Mouse (Mus musculus): Measurements from ENCODE around the gene Hdac4. TPM values are rescaled to one million over a fixed set of nuclear protein-coding genes. Genes with fewer than 3 reads are reported as not detected.

Gene Hdac4
- polyA plus RNA-seq, 1 experiment from 2014 or later, result 21.9 TPM

DNA sequence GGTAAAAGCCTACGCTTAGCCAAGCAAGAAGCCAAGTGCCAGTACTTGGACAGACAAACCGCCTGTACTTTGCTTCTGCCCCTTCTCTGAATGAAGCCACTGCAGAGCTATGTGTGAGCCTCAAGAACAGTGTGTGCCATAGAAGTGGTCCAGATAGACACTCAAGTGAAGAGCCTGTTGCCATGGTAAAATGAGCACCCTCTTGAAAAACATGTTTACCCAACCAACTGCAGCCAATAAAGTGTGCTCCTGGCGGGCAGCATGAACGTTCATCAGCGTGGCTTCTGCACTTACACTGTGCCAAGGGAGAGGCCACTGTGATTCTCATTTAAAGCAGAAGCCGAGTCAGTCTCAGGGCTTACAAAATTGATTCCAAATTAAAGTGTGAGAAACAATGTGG, 165.0 kb downstream of the Hdac4 start:
- H3K27ac ChIP-seq (ENCODE audit: low read depth, low read length), result no peak overlapping the region
- H3K4me3 ChIP-seq (ENCODE audit: low read depth, low read length), result no peak overlapping the region
- no peak overlapping the region for H3K9ac ChIP-seq (ENCODE audit: low read length)
- peaks cover 5% of the 10 kb centered on the region; the same call in 1 of the 2 replicates for H3K36me3 ChIP-seq (ENCODE audit: control insufficient read depth, insufficient read depth, low read length)
- no peaks in the 10 kb centered on the region for H3K27me3 ChIP-seq (ENCODE audit: control insufficient read depth, insufficient read depth, low read length)
- H3K4me2 ChIP-seq, result no peak overlapping the region
- H3K4me1 ChIP-seq (ENCODE audit: control insufficient read depth, insufficient read depth, low read length), result peaks cover 2% of the 10 kb centered on the region; the same call in 1 of the 2 replicates
- ATAC-seq (ENCODE audit: low FRiP score), result no peak
- DNase-seq (ENCODE audit: low spot score, missing footprints), result no peak
- H3K9me3 ChIP-seq (ENCODE audit: control insufficient read depth, low read length), result no peaks in the 10 kb centered on the region
- 86% methylated on average over 6 of the region's 6 CpGs for WGBS

DNA sequence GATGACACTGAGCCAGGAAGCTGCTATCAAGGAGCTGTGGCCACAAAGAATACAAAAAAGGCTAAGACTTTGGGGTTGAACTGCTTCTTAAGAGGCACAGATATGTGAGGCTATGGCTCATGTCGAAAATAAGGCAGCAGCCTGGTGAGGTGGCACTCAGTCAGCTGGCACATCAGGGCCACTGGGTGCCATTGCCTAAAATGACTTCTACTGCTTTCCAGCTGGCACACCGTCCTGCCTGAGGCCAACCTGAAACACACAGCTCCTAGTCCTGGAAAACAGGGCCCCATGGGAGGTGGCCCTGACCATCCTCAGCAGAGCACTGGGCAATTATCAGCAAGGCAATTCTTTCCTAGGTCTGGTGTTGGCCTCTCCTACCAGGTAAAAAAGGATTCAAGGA, 167.3 kb downstream of the Hdac4 start:
- DNase-seq (ENCODE audit: low spot score, missing footprints), result no peak
- Histone ChIP-seq H3K4me1 (ENCODE audit: control insufficient read depth, insufficient read depth, low read length) (no peaks in the 10 kb centered on the region), H3K4me2 (no peak overlapping the region), H3K36me3 (ENCODE audit: control insufficient read depth, insufficient read depth, low read length) (peaks cover 5% of the 10 kb centered on the region; the same call in 1 of the 2 replicates), H3K9me3 (ENCODE audit: control insufficient read depth, low read length) (no peaks in the 10 kb centered on the region), H3K4me3 (ENCODE audit: low read depth, low read length) (no peak overlapping the region), H3K9ac (ENCODE audit: low read length) (no peak overlapping the region), H3K27ac (ENCODE audit: low read depth, low read length) (no peak overlapping the region), H3K27me3 (ENCODE audit: control insufficient read depth, insufficient read depth, low read length) (no peaks in the 10 kb centered on the region)
- WGBS, result 94% methylated on average over 2 of the region's 2 CpGs
- no peak for ATAC-seq (ENCODE audit: low FRiP score)

- Histone ChIP-seq H3K9me3 (ENCODE audit: control insufficient read depth, low read length) (no peaks in the 10 kb centered on the region), H3K27ac (ENCODE audit: low read depth, low read length) (no peak overlapping the region), H3K4me3 (ENCODE audit: low read depth, low read length) (no peak overlapping the region), H3K9ac (ENCODE audit: low read length) (no peak overlapping the region), H3K36me3 (ENCODE audit: control insufficient read depth, insufficient read depth, low read length) (peaks cover 5% of the 10 kb centered on the region; the same call in 1 of the 2 replicates), H3K4me1 (ENCODE audit: control insufficient read depth, insufficient read depth, low read length) (no peaks in the 10 kb centered on the region), H3K27me3 (ENCODE audit: control insufficient read depth, insufficient read depth, low read length) (no peaks in the 10 kb centered on the region), H3K4me2 (no peak overlapping the region)
- ATAC-seq (ENCODE audit: low FRiP score) (no peak), DNase-seq (ENCODE audit: low spot score, missing footprints) (no peak)
- 93% methylated on average over 3 of the region's 3 CpGs for WGBS
These were observed 169.1 kb downstream of the Hdac4 start for GRCm38 (mm10) chr1:92026351-92026750.

DNA sequence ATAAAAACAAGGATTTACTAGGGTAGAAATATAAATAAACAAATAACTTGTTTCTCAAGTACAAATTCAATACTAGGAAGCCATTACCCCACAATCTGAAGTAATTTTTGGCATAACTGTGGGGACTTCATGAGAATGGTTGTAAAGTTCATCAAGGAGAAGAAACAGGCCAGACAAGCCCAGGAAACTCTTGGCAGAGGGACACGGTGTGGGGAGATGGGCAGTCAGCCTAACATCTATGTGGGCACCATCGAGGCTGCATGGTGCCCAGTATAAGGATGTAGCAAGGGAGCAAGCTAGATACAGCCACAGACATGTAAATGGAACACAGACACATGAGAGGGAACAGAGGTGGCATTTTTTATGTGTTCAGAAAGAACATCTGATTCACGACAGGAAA, 171.6 kb downstream of the Hdac4 start:
- Histone ChIP-seq H3K4me3 (ENCODE audit: low read depth, low read length) (no peak overlapping the region), H3K27ac (ENCODE audit: low read depth, low read length) (no peak overlapping the region), H3K9me3 (ENCODE audit: control insufficient read depth, low read length) (no peaks in the 10 kb centered on the region), H3K9ac (ENCODE audit: low read length) (no peak overlapping the region), H3K4me1 (ENCODE audit: control insufficient read depth, insufficient read depth, low read length) (no peaks in the 10 kb centered on the region), H3K27me3 (ENCODE audit: control insufficient read depth, insufficient read depth, low read length) (no peaks in the 10 kb centered on the region), H3K4me2 (no peak overlapping the region), H3K36me3 (ENCODE audit: control insufficient read depth, insufficient read depth, low read length) (peaks cover 5% of the 10 kb centered on the region; the same call in 1 of the 2 replicates)
- ATAC-seq (ENCODE audit: low FRiP score) (no peak), DNase-seq (ENCODE audit: low spot score, missing footprints) (no peak)
- WGBS, result 92% methylated on average over 3 of the region's 3 CpGs

GRCm38 (mm10) chr1:92022009-92022408, 173.5 kb downstream of the Hdac4 start:
- H3K4me3 ChIP-seq (ENCODE audit: low read depth, low read length), result no peak overlapping the region
- 90% methylated on average over 4 of the region's 4 CpGs for WGBS
- H3K9me3 ChIP-seq (ENCODE audit: control insufficient read depth, low read length), result no peaks in the 10 kb centered on the region
- DNase-seq (ENCODE audit: low spot score, missing footprints) (no peak), ATAC-seq (ENCODE audit: low FRiP score) (no peak)
- no peaks in the 10 kb centered on the region for H3K27me3 ChIP-seq (ENCODE audit: control insufficient read depth, insufficient read depth, low read length)
- no peak overlapping the region for H3K9ac ChIP-seq (ENCODE audit: low read length)
- H3K4me1 ChIP-seq (ENCODE audit: control insufficient read depth, insufficient read depth, low read length), result no peaks in the 10 kb centered on the region
- H3K27ac ChIP-seq (ENCODE audit: low read depth, low read length), result no peak overlapping the region
- H3K36me3 ChIP-seq (ENCODE audit: control insufficient read depth, insufficient read depth, low read length), result peaks cover 5% of the 10 kb centered on the region; the same call in 1 of the 2 replicates
- no peak overlapping the region for H3K4me2 ChIP-seq

DNA sequence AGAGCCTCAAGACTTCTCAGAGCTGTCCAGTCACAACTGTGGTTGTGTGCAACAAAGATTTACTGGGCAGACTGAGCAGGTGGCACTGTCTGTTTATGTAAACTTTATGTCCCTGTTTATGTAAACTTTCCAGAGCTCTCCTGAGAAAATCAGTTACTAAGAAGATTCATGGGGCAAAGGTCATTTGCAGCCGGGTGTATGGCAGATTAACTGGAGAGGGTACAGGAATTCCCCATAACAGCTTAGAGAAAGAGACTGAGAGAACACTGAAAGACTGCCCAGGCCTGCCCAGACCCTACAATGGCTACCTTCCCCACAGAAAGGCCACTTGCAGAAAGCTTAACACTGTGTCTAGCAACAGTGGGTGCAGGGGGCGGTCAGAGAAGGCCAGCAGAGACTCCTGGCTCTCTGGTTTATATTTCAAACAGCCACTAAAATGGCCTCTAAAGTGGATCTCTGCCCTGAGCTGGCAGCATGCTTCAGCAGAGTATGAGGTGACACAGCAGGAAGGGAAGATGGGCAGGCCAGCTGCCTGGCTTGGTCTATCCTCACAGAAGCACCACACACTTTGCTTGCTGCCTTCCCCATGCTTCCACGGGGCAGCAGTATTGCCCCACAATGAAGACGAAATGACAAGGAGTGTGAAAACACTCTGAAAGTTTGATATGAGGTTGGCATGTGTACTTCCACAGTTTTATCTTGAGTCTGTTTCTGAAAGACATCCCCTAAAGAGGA, 179.4 kb downstream of the Hdac4 start:
- H3K4me3 ChIP-seq (ENCODE audit: low read depth, low read length), result no peak overlapping the region
- no peak overlapping the region for H3K4me2 ChIP-seq
- DNase-seq (ENCODE audit: low spot score, missing footprints), result no peak
- whole genome bisulfite sequencing, result 75% methylated on average over 4 of the region's 4 CpGs
- H3K27me3 ChIP-seq (ENCODE audit: control insufficient read depth, insufficient read depth, low read length), result no peaks in the 10 kb centered on the region
- H3K36me3 ChIP-seq (ENCODE audit: control insufficient read depth, insufficient read depth, low read length), result peaks cover 2% of the 10 kb centered on the region; the same call in 1 of the 2 replicates
- no peak overlapping the region for H3K9ac ChIP-seq (ENCODE audit: low read length)
- no peak for ATAC-seq (ENCODE audit: low FRiP score)
- no peaks in the 10 kb centered on the region for H3K9me3 ChIP-seq (ENCODE audit: control insufficient read depth, low read length)
- H3K4me1 ChIP-seq (ENCODE audit: control insufficient read depth, insufficient read depth, low read length), result no peaks in the 10 kb centered on the region
- H3K27ac ChIP-seq (ENCODE audit: low read depth, low read length), result no peak overlapping the region

- Histone ChIP-seq H3K27ac (ENCODE audit: low read depth, low read length) (no peak overlapping the region), H3K27me3 (ENCODE audit: control insufficient read depth, insufficient read depth, low read length) (no peaks in the 10 kb centered on the region), H3K4me1 (ENCODE audit: control insufficient read depth, insufficient read depth, low read length) (no peaks in the 10 kb centered on the region), H3K9me3 (ENCODE audit: control insufficient read depth, low read length) (no peaks in the 10 kb centered on the region), H3K4me3 (ENCODE audit: low read depth, low read length) (no peak overlapping the region), H3K36me3 (ENCODE audit: control insufficient read depth, insufficient read depth, low read length) (peaks cover 2% of the 10 kb centered on the region; the same call in 1 of the 2 replicates), H3K9ac (ENCODE audit: low read length) (no peak overlapping the region), H3K4me2 (no peak overlapping the region)
- ATAC-seq (ENCODE audit: low FRiP score), result no peak
- no peak for DNase-seq (ENCODE audit: low spot score, missing footprints)
These were observed 180.2 kb downstream of the Hdac4 start for GRCm38 (mm10) chr1:92015252-92015651.

DNA sequence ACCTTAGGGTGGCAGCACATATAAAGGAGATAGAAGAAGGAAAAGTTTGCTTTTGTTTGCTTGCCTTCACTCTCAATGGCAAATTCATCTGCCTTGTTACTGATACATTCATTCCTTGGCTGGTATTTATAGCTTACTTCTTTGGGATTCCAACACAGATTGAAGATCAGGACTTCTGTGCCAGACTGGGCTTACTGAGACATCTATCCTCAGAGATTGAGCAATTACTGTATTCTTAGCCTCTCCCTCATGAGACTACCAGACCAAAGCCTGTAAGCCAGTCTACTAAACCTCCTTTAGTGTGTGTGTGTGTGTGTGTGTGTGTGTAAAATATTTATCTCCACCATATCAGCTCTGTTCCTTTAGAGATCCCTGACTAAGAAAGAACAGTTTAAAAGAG, 181.0 kb downstream of the Hdac4 start:
- Histone ChIP-seq H3K36me3 (ENCODE audit: control insufficient read depth, insufficient read depth, low read length) (peaks cover 2% of the 10 kb centered on the region; the same call in 1 of the 2 replicates), H3K27me3 (ENCODE audit: control insufficient read depth, insufficient read depth, low read length) (no peaks in the 10 kb centered on the region), H3K4me1 (ENCODE audit: control insufficient read depth, insufficient read depth, low read length) (no peaks in the 10 kb centered on the region), H3K9ac (ENCODE audit: low read length) (no peak overlapping the region), H3K27ac (ENCODE audit: low read depth, low read length) (no peak overlapping the region), H3K9me3 (ENCODE audit: control insufficient read depth, low read length) (no peaks in the 10 kb centered on the region), H3K4me2 (no peak overlapping the region), H3K4me3 (ENCODE audit: low read depth, low read length) (no peak overlapping the region)
- DNase-seq (ENCODE audit: low spot score, missing footprints) (no peak), ATAC-seq (ENCODE audit: low FRiP score) (no peak)

GRCm38 (mm10) chr1:92006666-92007065, 188.8 kb downstream of the Hdac4 start:
- WGBS, result 46% methylated on average over 1 of the region's 1 CpGs

More at GRCm38 (mm10) chr1:92006666-92007065, 188.8 kb downstream of the Hdac4 start:
- H3K4me2 ChIP-seq, result no peak overlapping the region
- no peak overlapping the region for H3K4me3 ChIP-seq (ENCODE audit: low read depth, low read length)
- no peaks in the 10 kb centered on the region; the same call in 1 of the 2 replicates for H3K36me3 ChIP-seq (ENCODE audit: control insufficient read depth, insufficient read depth, low read length)
- H3K9me3 ChIP-seq (ENCODE audit: control insufficient read depth, low read length), result no peaks in the 10 kb centered on the region
- no peak for ATAC-seq (ENCODE audit: low FRiP score)
- H3K27ac ChIP-seq (ENCODE audit: low read depth, low read length), result no peak overlapping the region
- H3K27me3 ChIP-seq (ENCODE audit: control insufficient read depth, insufficient read depth, low read length), result no peaks in the 10 kb centered on the region
- H3K9ac ChIP-seq (ENCODE audit: low read length), result no peak overlapping the region
- H3K4me1 ChIP-seq (ENCODE audit: control insufficient read depth, insufficient read depth, low read length), result no peaks in the 10 kb centered on the region
- no peak for DNase-seq (ENCODE audit: low spot score, missing footprints)
